Mouse (Mus musculus): ENCODE data around the gene Rfx2. TPM values are rescaled to one million over a fixed set of nuclear protein-coding genes. Genes with fewer than 3 reads are reported as not detected.
A peak's percentile ranks its signal among the peaks of the same experiment; 100 is the strongest.

Gene Rfx2
- 1 to 10 TPM; 2.1 to 4.1 (median 3.1) TPM for total RNA-seq (2022)

- no peak for DNase-seq (ENCODE audit: low spot score in 2 of 2)
Observed at GRCm38 (mm10) chr17:56830411-56831110, at the start of gene Rfx2. Rfx2 (minus strand) TSS chr17:56831013.

GRCm38 (mm10) chr17:56877426-56877825 is 46.6 kb upstream of the Rfx2 start:
- DNase-seq (ENCODE audit: low spot score in 2 of 2) = no peak

- DNase-seq (ENCODE audit: low spot score in 2 of 2) = no peak
Observed at GRCm38 (mm10) chr17:56876981-56877380, 46.2 kb upstream of the Rfx2 start.

GRCm38 (mm10) chr17:56876465-56876864 is 45.7 kb upstream of the Rfx2 start:
- no peak for DNase-seq (ENCODE audit: low spot score in 2 of 2)

GRCm38 (mm10) chr17:56874936-56875651 is 44.3 kb upstream of the Rfx2 start, which contains the start of gene 1700061G19Rik:
1700061G19Rik (plus strand) TSS chr17:56875477.
- DNase-seq (ENCODE audit: low spot score in 2 of 2) = no peak

GRCm38 (mm10) chr17:56874237-56874636 is 43.4 kb upstream of the Rfx2 start, which contains the start of gene Acsbg2:
Acsbg2 (minus strand) TSS chr17:56874447.
- DNase-seq (ENCODE audit: low spot score in 2 of 2) = no peak

- DNase-seq (ENCODE audit: low spot score in 2 of 2) = no peak
Observed at GRCm38 (mm10) chr17:56872512-56872911, 41.7 kb upstream of the Rfx2 start.

GRCm38 (mm10) chr17:56871767-56872166 is 41.0 kb upstream of the Rfx2 start:
- no peak for DNase-seq (ENCODE audit: low spot score in 2 of 2)

GRCm38 (mm10) chr17:56870287-56870953 is 39.6 kb upstream of the Rfx2 start:
- no peak for DNase-seq (ENCODE audit: low spot score in 2 of 2)

GRCm38 (mm10) chr17:56869481-56869977 is 38.7 kb upstream of the Rfx2 start:
- no peak for DNase-seq (ENCODE audit: low spot score in 2 of 2)

GRCm38 (mm10) chr17:56866071-56866470 is 35.3 kb upstream of the Rfx2 start:
- DNase-seq (ENCODE audit: low spot score in 2 of 2) = no peak

GRCm38 (mm10) chr17:56861197-56861596 is 30.4 kb upstream of the Rfx2 start:
- no peak for DNase-seq (ENCODE audit: low spot score in 2 of 2)

GRCm38 (mm10) chr17:56858922-56859321 is 28.1 kb upstream of the Rfx2 start:
- no peak for DNase-seq (ENCODE audit: low spot score in 2 of 2)

GRCm38 (mm10) chr17:56858216-56858615 is 27.4 kb upstream of the Rfx2 start:
- peak in 1 of 2 experiments; percentile 15 for DNase-seq (ENCODE audit: low spot score in 2 of 2)

- no peak for DNase-seq (ENCODE audit: low spot score in 2 of 2)
Observed at GRCm38 (mm10) chr17:56855421-56855820, 24.6 kb upstream of the Rfx2 start.

- DNase-seq (ENCODE audit: low spot score in 2 of 2) = no peak
Observed at GRCm38 (mm10) chr17:56851167-56851566, 20.4 kb upstream of the Rfx2 start.

- DNase-seq (ENCODE audit: low spot score in 2 of 2) = no peak
Observed at GRCm38 (mm10) chr17:56849710-56850109, 18.9 kb upstream of the Rfx2 start.

GRCm38 (mm10) chr17:56848785-56849184 is 18.0 kb upstream of the Rfx2 start:
- DNase-seq (ENCODE audit: low spot score in 2 of 2) = no peak

GRCm38 (mm10) chr17:56843678-56844077 is 12.9 kb upstream of the Rfx2 start:
- DNase-seq (ENCODE audit: low spot score in 2 of 2) = no peak

- DNase-seq (ENCODE audit: low spot score in 2 of 2) = no peak
Observed at GRCm38 (mm10) chr17:56842173-56842572, 11.4 kb upstream of the Rfx2 start.

- DNase-seq (ENCODE audit: low spot score in 2 of 2) = no peak
Observed at GRCm38 (mm10) chr17:56840524-56840923, 9.7 kb upstream of the Rfx2 start.

- DNase-seq (ENCODE audit: low spot score in 2 of 2) = no peak
Observed at GRCm38 (mm10) chr17:56836336-56836735, 5.5 kb upstream of the Rfx2 start.
